Mouse (Mus musculus): ENCODE measurements at regions not wholly inside any gene's neighbourhood (a gene's known extent, or its start where the extent isn't known, plus 50 kb on each side); places are given as distances from the start of the nearest gene placed in this dataset.
"Not testable (repeated sequence)": the region's sequence is repeated elsewhere in the genome, so short reads cannot be mapped to it uniquely, and the experiment has no call there.

DNA sequence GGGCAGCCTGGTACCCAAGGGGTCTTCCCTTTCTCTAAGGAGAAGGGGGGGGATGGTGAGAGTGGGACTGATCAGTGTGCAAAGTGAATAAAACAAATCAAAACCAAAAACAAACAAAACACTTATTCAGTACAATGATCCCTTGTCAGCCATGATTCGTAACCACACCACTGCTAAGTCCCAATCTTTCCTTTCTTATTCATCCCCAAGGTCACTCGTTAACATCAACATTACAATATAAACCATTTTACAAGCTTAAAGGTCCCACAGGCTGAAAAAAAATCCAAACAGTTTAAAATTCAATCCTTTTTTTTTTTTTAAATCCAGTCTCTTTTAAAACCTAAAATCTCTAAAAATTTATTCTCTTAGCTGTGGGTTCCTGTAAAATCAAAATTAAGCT is 287.1 kb upstream of the Tgfbr2 start:
- Histone ChIP-seq H3K27me3 (replicated peaks) (no peaks in the 10 kb centered on the region), H3K4me2 (no peak overlapping the region), H3K27ac (no peak overlapping the region), H3K36me3 (replicated peaks) (no peaks in the 10 kb centered on the region), H3K9me3 (no peaks in the 10 kb centered on the region), H3K9ac (no peak overlapping the region), H3K4me1 (peaks cover 5% of the 10 kb centered on the region), H3K4me3 (no peak overlapping the region)
- WGBS, result 80% methylated on average over 2 of the region's 2 CpGs
- no peak for ATAC-seq (replicated peaks)

DNA sequence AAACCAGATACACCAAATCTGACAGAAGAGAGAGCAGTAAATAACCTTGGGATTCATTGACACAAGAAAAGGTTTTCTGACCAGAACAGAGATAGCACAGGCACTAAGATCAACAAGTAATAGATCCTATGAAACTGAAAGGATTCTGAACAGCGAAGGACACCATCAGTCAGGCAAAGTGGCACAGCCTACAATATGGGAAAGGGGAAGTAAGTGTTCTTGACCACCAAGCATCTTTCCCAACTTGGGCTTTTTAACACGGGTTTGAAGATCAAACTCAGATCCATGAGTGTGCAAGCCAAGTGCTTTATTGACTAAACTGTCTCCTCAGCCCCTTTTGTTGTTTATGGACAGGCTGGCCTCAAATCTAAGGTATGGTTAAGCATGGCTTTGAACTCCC is 284.9 kb upstream of the Tgfbr2 start:
- Histone ChIP-seq H3K4me1 (peaks cover 12% of the 10 kb centered on the region), H3K27ac (no peak overlapping the region), H3K36me3 (replicated peaks) (no peaks in the 10 kb centered on the region), H3K9me3 (no peaks in the 10 kb centered on the region), H3K27me3 (replicated peaks) (no peaks in the 10 kb centered on the region), H3K4me2 (no peak overlapping the region), H3K9ac (no peak overlapping the region), H3K4me3 (no peak overlapping the region)
- WGBS, result 85% methylated on average over 2 of the region's 2 CpGs
- ATAC-seq (replicated peaks), result no peak

DNA sequence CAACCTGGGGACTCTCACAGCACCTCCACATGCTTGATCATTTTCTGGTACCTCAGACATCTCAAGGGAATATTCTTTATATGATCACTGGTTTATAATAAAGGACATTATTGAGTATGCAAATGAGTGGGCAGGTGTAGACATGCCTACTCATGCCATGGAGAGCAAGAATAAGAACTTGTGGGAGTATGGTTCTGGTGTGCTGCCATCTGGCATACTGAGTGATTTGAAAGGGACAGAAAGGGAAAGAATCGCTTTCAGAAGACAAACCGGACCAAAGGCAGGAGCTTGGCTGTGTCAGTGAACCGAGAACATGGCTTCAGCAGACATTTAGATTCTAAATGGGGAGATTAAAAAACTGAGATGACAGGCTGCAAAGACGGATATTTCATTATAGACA is 276.9 kb upstream of the Tgfbr2 start:
- Histone ChIP-seq H3K27ac (no peak overlapping the region), H3K36me3 (replicated peaks) (no peaks in the 10 kb centered on the region), H3K9me3 (no peaks in the 10 kb centered on the region), H3K27me3 (replicated peaks) (no peaks in the 10 kb centered on the region), H3K4me3 (no peak overlapping the region), H3K9ac (no peak overlapping the region), H3K4me1 (peaks cover 5% of the 10 kb centered on the region), H3K4me2 (no peak overlapping the region)
- no peak for ATAC-seq (replicated peaks)
- WGBS, result 74% methylated on average over 4 of the region's 4 CpGs

DNA sequence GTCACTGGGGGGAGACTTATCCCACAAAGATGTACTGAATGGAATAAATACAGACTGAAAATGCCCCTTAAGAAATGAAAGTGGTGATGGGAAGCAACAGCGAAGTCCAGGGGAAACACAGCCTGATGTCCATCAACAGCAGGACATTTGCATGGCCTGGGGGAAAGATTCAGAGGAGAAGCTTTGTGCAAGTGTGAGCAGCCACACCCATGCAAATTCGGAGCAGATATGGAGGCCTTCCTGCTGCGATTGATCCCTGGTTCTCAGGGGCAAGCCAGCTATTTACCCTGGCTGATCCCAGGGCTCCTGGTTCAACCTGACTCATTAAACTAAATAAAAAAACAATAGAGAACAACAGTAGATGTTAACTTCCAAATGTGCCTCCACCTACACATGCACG is 275.7 kb upstream of the Tgfbr2 start:
- H3K4me3 ChIP-seq, result no peak overlapping the region
- no peak overlapping the region for H3K4me2 ChIP-seq
- WGBS, result 95% methylated on average over 4 of the region's 4 CpGs
- ATAC-seq (replicated peaks), result no peak
- H3K9me3 ChIP-seq, result no peaks in the 10 kb centered on the region
- H3K4me1 ChIP-seq, result no peaks in the 10 kb centered on the region
- no peak overlapping the region for H3K27ac ChIP-seq
- no peak overlapping the region for H3K9ac ChIP-seq
- H3K36me3 ChIP-seq (replicated peaks), result no peaks in the 10 kb centered on the region
- H3K27me3 ChIP-seq (replicated peaks), result no peaks in the 10 kb centered on the region

DNA sequence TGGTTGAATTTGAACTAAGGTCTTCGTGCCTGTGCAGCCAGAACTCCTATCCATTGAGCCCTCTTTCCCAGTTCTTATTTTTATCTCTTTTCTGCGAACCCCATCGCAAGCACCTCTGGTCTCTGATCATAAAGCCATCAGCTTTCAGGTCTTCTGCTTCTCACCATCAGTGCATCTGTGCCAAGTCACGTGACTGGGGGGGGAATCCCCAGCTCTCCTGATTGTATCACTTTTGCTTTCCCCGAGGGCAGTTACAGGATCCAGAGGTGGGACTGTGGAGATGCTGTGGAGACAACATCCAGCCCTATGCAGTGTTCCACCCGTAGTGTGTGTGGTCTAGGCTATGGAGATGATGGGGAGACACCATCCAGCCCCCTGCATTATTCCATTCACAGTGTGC is 272.6 kb upstream of the Tgfbr2 start:
- 87% methylated on average over 6 of the region's 6 CpGs for WGBS
- no peak for ATAC-seq (replicated peaks)
- no peak overlapping the region for H3K4me3 ChIP-seq
- no peaks in the 10 kb centered on the region for H3K9me3 ChIP-seq
- H3K27me3 ChIP-seq (replicated peaks), result no peaks in the 10 kb centered on the region
- no peaks in the 10 kb centered on the region for H3K36me3 ChIP-seq (replicated peaks)
- no peaks in the 10 kb centered on the region for H3K4me1 ChIP-seq
- H3K4me2 ChIP-seq, result no peak overlapping the region
- no peak overlapping the region for H3K9ac ChIP-seq
- no peak overlapping the region for H3K27ac ChIP-seq

DNA sequence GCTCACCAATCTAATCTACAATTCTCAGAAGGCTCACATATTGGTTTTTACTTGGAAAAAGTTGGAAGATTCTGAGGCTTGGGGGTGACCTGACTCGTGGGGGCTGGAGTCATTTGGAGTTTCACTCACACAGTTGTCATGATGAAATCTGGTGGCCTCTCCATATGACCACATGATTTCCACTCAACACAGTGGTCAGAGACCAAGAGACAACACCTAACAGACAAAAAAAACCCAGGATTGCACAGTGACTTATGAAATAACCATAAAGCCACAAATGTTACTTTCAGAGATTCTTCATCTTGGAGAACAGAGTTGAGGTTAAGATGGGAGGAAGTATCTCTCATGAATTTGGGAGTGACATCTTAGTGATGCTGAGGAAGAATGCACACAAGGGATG is 263.4 kb upstream of the Tgfbr2 start:
- Histone ChIP-seq H3K9ac (no peak overlapping the region), H3K4me3 (no peak overlapping the region), H3K4me1 (no peaks in the 10 kb centered on the region), H3K27ac (no peak overlapping the region), H3K36me3 (replicated peaks) (no peaks in the 10 kb centered on the region), H3K4me2 (no peak overlapping the region), H3K27me3 (replicated peaks) (no peaks in the 10 kb centered on the region), H3K9me3 (no peaks in the 10 kb centered on the region)
- ATAC-seq (replicated peaks), result no peak
- 64% methylated on average over 1 of the region's 1 CpGs for whole genome bisulfite sequencing

DNA sequence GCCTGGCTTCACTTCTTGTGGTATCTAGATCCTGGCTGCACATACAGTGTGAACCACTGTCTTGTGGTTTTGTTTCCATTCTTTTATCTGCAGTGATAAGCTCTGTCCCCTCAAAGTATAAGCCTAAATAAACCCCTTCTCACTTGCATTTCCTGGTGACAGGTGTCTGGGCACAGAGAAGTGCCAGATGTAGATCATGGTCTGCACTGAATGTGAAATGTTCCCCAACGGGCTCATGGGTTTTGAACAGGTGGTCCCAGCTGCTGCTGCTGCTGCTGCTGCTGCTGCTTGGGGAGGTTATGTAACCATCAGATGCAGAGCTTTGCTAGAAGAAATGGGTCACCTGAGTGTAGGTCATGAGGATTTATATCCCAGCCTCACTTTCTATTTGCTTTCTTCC is 259.3 kb upstream of the Tgfbr2 start:
- H3K9ac ChIP-seq, result no peak overlapping the region
- no peak for ATAC-seq (replicated peaks)

DNA sequence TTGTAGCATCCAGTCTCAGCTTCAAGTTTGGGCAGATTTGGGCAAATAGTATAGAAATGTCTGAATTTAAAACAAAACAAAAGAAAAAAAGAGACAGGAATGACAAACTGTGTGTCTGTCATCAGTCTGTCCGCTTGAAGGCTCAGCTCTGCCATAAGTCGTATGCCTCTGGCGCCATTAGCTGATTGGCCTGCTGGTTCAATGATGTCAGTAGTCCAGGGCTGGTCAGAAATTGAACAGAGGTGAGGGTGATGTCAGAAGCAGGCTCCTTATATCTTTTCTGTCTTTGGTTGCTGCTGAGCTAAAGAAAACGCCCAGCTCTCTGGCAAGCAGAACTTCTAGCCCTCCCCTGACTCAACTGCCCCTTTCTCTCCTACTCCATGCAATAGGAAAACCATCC is 253.9 kb upstream of the Tgfbr2 start:
- H3K4me2 ChIP-seq, result no peak overlapping the region
- no peaks in the 10 kb centered on the region for H3K36me3 ChIP-seq (replicated peaks)
- H3K9ac ChIP-seq, result no peak overlapping the region
- H3K27ac ChIP-seq, result no peak overlapping the region
- no peak for ATAC-seq (replicated peaks)
- no peaks in the 10 kb centered on the region for H3K4me1 ChIP-seq
- no peaks in the 10 kb centered on the region for H3K9me3 ChIP-seq
- WGBS, result 93% methylated on average over 4 of the region's 4 CpGs
- no peaks in the 10 kb centered on the region for H3K27me3 ChIP-seq (replicated peaks)
- no peak overlapping the region for H3K4me3 ChIP-seq

More for the DNA sequence above, 259.3 kb upstream of the Tgfbr2 start:
- Histone ChIP-seq H3K4me2 (no peak overlapping the region), H3K27ac (no peak overlapping the region), H3K27me3 (replicated peaks) (no peaks in the 10 kb centered on the region), H3K4me1 (no peaks in the 10 kb centered on the region), H3K4me3 (no peak overlapping the region), H3K9me3 (no peaks in the 10 kb centered on the region), H3K36me3 (replicated peaks) (no peaks in the 10 kb centered on the region)
- 80% methylated on average over 1 of the region's 1 CpGs for WGBS

DNA sequence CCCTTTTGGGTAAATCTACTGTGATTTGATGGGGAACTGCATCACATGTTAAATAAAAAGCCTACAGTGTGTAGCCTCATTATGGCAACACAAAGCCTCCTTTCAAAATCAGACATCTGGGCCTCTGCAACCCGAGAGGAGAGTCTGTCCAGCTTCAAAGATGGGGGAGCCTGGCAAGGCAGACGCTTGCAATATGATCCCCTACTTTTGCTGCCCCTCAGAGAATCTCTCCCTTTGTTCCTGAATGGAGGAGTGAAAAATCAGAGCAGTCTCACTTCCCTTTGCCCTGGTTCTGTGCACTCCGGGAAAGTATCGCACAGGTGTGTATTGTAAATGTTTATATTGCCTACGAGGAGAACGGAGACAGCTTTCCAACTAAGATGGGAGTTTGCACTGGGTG is 253.3 kb upstream of the Tgfbr2 start:
- Histone ChIP-seq H3K27ac (no peak overlapping the region), H3K9ac (no peak overlapping the region), H3K9me3 (no peaks in the 10 kb centered on the region), H3K4me2 (no peak overlapping the region), H3K4me1 (no peaks in the 10 kb centered on the region), H3K4me3 (no peak overlapping the region), H3K27me3 (replicated peaks) (no peaks in the 10 kb centered on the region), H3K36me3 (replicated peaks) (no peaks in the 10 kb centered on the region)
- 60% methylated on average over 6 of the region's 6 CpGs for WGBS
- no peak for ATAC-seq (replicated peaks)

DNA sequence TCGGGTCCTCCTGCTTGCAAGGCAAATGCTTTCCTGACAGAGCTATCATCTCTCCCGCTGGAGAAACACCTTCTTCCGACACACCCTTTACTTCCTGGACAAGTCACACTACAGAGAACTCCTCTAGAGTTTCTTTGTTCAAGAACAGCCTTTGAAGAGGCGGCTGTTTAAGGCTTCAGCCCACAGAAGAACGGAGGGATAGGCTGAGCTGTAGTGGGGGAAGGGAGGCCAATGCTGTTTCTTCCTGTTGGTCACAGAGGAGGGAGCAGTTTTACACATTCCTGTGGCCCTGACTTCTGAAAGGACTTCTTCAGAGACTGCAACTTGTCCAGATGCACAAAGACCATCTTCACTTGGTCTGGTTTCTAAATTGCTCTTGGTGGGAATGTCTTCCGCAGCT is 252.1 kb upstream of the Tgfbr2 start:
- no peak for ATAC-seq (replicated peaks)
- H3K9me3 ChIP-seq, result no peaks in the 10 kb centered on the region
- 48% methylated on average over 6 of the region's 6 CpGs for WGBS
- H3K27me3 ChIP-seq (replicated peaks), result no peaks in the 10 kb centered on the region
- H3K9ac ChIP-seq, result no peak overlapping the region
- no peak overlapping the region for H3K27ac ChIP-seq
- H3K4me2 ChIP-seq, result no peak overlapping the region
- no peaks in the 10 kb centered on the region for H3K4me1 ChIP-seq
- no peak overlapping the region for H3K4me3 ChIP-seq
- no peaks in the 10 kb centered on the region for H3K36me3 ChIP-seq (replicated peaks)

DNA sequence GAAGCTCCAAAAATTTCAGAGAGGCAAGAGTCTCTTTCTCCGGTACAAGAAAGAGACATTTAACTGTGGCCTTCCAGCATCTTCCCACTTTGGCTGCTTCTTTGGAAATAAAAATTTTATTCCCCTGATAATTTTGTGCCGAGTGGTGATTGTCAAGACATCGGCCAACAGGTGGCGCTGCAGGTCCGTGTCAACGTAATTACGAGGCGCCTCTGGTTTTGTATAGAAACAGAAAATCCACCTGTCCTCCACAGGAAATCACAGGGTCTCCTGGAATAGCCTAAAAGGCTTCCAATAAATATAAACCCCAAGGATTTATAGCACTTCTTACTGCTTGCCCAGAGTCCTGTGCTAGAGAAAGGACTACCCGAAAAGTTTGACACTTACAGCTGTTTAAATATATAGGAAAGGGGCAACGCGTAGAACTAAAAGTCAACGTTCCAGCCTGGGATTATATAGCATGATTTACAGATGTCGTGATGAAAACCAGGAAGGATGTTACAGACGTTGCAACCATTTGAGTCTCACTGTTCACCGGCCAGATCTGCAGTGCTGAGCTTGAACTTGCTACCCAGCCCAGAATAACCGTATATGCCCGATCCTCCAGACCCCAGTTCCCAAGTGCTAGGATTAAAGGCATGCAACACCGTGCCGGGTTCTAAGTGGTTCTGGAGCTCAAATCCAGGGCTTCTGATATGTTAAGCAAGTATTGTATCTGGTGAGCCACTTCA is 251.3 kb upstream of the Tgfbr2 start:
- Histone ChIP-seq H3K27ac (no peak overlapping the region), H3K4me1 (no peaks in the 10 kb centered on the region), H3K4me2 (no peak overlapping the region), H3K4me3 (no peak overlapping the region), H3K27me3 (replicated peaks) (no peaks in the 10 kb centered on the region), H3K9ac (no peak overlapping the region), H3K9me3 (no peaks in the 10 kb centered on the region), H3K36me3 (replicated peaks) (no peaks in the 10 kb centered on the region)
- no peak for ATAC-seq (replicated peaks)
- 52% methylated on average over 19 of the region's 19 CpGs for WGBS

DNA sequence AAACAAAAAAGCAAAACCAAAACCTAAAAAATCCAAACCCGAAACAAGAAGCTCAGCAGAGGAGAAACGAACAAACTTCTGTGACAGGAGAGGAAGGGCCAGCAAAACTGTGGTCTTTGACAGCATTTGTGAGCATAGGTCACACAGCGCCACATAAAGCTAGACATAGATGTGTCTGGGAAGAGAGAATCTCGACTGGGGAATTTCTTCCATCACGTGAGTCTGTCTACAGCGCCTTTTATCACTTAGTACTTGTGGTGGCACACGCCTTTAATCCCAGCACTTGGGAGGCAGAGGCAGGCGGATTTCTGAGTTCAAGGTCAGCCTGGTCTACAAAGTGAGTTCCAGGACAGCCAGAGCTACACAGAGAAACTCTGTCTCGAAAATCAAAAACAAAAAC is 250.2 kb upstream of the Tgfbr2 start:
- not testable (repeated sequence) for H3K27ac ChIP-seq; H3K9ac ChIP-seq; H3K4me2 ChIP-seq; H3K9me3 ChIP-seq; H3K4me3 ChIP-seq; H3K27me3 ChIP-seq (replicated peaks); ATAC-seq (replicated peaks); H3K4me1 ChIP-seq; H3K36me3 ChIP-seq (replicated peaks)
- 86% methylated on average over 9 of the region's 9 CpGs for WGBS

DNA sequence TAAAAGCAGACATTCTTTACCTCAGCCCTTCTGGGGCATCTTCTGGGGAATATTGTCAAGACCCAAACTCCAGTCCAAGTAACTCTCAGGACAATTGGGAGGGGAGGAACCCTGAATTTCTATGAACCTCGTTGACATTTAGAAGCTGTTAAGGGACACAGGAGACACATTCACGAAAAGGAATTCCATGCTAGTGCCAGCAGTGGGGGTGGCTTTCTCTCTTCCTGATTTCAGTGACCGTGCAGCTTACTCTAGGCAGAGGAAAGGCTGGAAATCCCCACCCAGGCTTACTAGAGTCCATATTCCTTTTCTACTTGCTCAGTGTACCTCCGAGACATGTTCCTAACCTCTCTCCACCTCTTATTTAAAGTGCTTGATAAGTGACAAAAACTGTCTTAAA is 239.9 kb upstream of the Tgfbr2 start:
- Histone ChIP-seq H3K36me3 (replicated peaks) (no peaks in the 10 kb centered on the region), H3K4me2 (no peak overlapping the region), H3K4me3 (no peak overlapping the region), H3K27ac (no peak overlapping the region), H3K9ac (no peak overlapping the region), H3K27me3 (replicated peaks) (no peaks in the 10 kb centered on the region), H3K9me3 (no peaks in the 10 kb centered on the region), H3K4me1 (no peaks in the 10 kb centered on the region)
- 81% methylated on average over 4 of the region's 4 CpGs for WGBS
- no peak for ATAC-seq (replicated peaks)

All from midbrain, embryonic 15.5 days (tissue).